Mouse (Mus musculus) layer of hippocampus, adult 2 months (tissue): ENCODE measurements at regions not wholly inside any gene's neighbourhood (a gene's known extent, or its start where the extent isn't known, plus 50 kb on each side); places are given as distances from the start of the nearest gene placed in this dataset.

Experiments
- DNase-seq, 2 experiments: peaks; one replicate each; pipeline ENCODE4 v3.0.0; 2022; ENCODE audit warnings: low spot score in 2 of 2
- H3K27ac ChIP-seq: fragments of 200-600 bp; 2 replicates; pipeline ENCODE4 v1.8.1; 2022
- H3K4me3 ChIP-seq: fragments of 200-600 bp; 2 replicates; pipeline ENCODE4 v1.8.1; 2022; ENCODE audit warnings: mild to moderate bottlenecking
- CTCF ChIP-seq: fragments of 200-600 bp; conservative IDR thresholded peaks from 2 replicates; pipeline ENCODE4 v1.8.1; 2022; ENCODE audit warnings: antibody characterized with exemption, mild to moderate bottlenecking, moderate library complexity

- Histone ChIP-seq H3K4me3 (no peak overlapping the region), H3K27ac (no peak overlapping the region)
- DNase-seq = no peak
- no peak for TF ChIP-seq CTCF
These were observed 1026.5 kb upstream of the Lcorl start for GRCm38 (mm10) chr5:46883956-46884355.

GRCm38 (mm10) chr5:46856837-46857236 is 999.4 kb upstream of the Lcorl start:
- no peak overlapping the region for H3K27ac ChIP-seq
- DNase-seq = no peak
- TF ChIP-seq CTCF = no peak
- no peak overlapping the region for H3K4me3 ChIP-seq

GRCm38 (mm10) chr5:46845175-46845574 is 987.8 kb upstream of the Lcorl start:
- no peak for TF ChIP-seq CTCF
- Histone ChIP-seq H3K27ac (no peak overlapping the region), H3K4me3 (no peak overlapping the region)
- no peak for DNase-seq

GRCm38 (mm10) chr5:46836810-46837209 is 979.4 kb upstream of the Lcorl start:
- DNase-seq = no peak
- no peak for TF ChIP-seq CTCF

GRCm38 (mm10) chr5:46830797-46831618 is 973.6 kb upstream of the Lcorl start:
- no peak overlapping the region for H3K27ac ChIP-seq
- no peak overlapping the region for H3K4me3 ChIP-seq
- DNase-seq = no peak
- no peak for TF ChIP-seq CTCF

More at GRCm38 (mm10) chr5:46836810-46837209, 979.4 kb upstream of the Lcorl start:
- H3K4me3 ChIP-seq = no peak overlapping the region
- no peak overlapping the region for H3K27ac ChIP-seq

- H3K27ac ChIP-seq = no peak overlapping the region
- no peak overlapping the region for H3K4me3 ChIP-seq
- no peak for DNase-seq
- TF ChIP-seq CTCF = no peak
These were observed 972.7 kb upstream of the Lcorl start for GRCm38 (mm10) chr5:46830114-46830513.

- no peak for TF ChIP-seq CTCF
- no peak for DNase-seq
- H3K4me3 ChIP-seq = no peak overlapping the region
- H3K27ac ChIP-seq = no peak overlapping the region
These were observed 969.0 kb upstream of the Lcorl start for GRCm38 (mm10) chr5:46826381-46826780.

- no peak for DNase-seq
- no peak for TF ChIP-seq CTCF
- Histone ChIP-seq H3K4me3 (no peak overlapping the region), H3K27ac (no peak overlapping the region)
These were observed 967.5 kb upstream of the Lcorl start for GRCm38 (mm10) chr5:46824934-46825333.

GRCm38 (mm10) chr5:46795102-46795501 is 937.7 kb upstream of the Lcorl start:
- no peak for DNase-seq
- no peak for TF ChIP-seq CTCF
- Histone ChIP-seq H3K4me3 (no peak overlapping the region), H3K27ac (no peak overlapping the region)

- H3K4me3 ChIP-seq = no peak overlapping the region
- TF ChIP-seq CTCF = no peak
- no peak for DNase-seq
- H3K27ac ChIP-seq = no peak overlapping the region
These were observed 936.8 kb upstream of the Lcorl start for GRCm38 (mm10) chr5:46794028-46794705.

- DNase-seq = no peak
- no peak for TF ChIP-seq CTCF
- Histone ChIP-seq H3K27ac (no peak overlapping the region), H3K4me3 (no peak overlapping the region)
These were observed 933.6 kb upstream of the Lcorl start for GRCm38 (mm10) chr5:46791051-46791450.

GRCm38 (mm10) chr5:46790536-46790935 is 933.1 kb upstream of the Lcorl start:
- H3K4me3 ChIP-seq = no peak overlapping the region
- DNase-seq = no peak
- H3K27ac ChIP-seq = no peak overlapping the region
- no peak for TF ChIP-seq CTCF

GRCm38 (mm10) chr5:46787079-46787478 is 929.7 kb upstream of the Lcorl start:
- Histone ChIP-seq H3K27ac (no peak overlapping the region), H3K4me3 (no peak overlapping the region)
- no peak for DNase-seq
- TF ChIP-seq CTCF = no peak

GRCm38 (mm10) chr5:46756094-46756493 is 898.7 kb upstream of the Lcorl start:
- no peak for DNase-seq
- TF ChIP-seq CTCF = no peak
- no peak overlapping the region for H3K27ac ChIP-seq
- no peak overlapping the region for H3K4me3 ChIP-seq
